Mouse (Mus musculus) right cerebral cortex, adult 18-20 months (tissue): ENCODE data around the gene Gm20388.

Experiments used
- DNase-seq: peaks from one replicate; pipeline ENCODE4 v3.0.0; 2022; ENCODE audit warnings: mixed read lengths

The Gm20388 gene

GRCm38 (mm10) chr8:122979424-122979823 is 3068.8 kb downstream of the Gm20388 start:
- no peak for DNase-seq

DNA sequence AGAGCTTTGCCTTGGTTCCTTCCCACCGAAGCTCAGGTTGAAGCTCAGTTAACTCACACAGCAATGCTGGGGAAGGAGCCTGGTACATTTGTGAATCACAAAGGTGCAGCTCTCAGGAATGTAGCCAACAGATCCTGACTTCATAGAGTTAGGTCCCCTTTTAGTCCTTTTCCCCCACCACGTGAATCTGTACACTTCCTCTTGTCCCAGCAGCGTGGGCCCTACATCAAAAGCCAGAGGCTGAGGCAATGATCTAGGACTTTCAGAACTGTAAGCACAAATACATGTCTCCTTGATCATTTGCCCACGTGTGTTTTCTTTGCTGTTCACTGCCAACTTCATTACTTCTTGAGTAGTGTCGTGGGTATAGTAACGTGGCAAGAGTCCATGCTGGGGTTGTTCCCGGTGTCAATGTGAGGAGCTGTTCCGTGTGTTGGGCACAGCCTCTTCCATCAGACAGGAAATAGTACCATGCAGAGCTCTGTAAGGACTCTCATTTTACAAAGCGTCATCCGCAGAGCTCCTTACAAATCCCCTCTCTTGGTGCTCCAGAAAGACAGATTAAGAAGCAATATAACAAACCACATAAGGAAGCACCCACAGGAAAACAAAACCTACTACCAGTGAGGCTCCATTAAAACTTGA is 3069.3 kb downstream of the Gm20388 start:
- no peak for DNase-seq

DNA sequence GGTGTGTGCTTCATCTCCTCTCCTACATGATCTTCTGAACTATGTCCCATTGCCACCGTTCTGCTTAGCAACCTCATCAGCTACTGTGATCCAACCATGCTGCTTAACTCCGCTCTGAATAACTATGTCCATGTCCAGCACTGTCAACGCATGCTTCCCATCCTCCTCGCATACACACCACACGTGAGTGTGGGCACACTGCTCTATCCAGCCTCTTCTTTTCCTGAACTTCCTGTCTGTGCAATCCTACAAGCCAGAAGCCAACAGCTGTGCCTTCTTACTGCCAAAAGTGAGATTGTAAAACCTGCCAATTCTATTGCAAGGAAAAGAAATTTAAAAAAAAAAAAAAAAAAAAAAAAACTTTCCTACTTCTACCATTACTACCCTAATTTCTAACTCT is 3071.0 kb downstream of the Gm20388 start:
- no peak for DNase-seq

DNA sequence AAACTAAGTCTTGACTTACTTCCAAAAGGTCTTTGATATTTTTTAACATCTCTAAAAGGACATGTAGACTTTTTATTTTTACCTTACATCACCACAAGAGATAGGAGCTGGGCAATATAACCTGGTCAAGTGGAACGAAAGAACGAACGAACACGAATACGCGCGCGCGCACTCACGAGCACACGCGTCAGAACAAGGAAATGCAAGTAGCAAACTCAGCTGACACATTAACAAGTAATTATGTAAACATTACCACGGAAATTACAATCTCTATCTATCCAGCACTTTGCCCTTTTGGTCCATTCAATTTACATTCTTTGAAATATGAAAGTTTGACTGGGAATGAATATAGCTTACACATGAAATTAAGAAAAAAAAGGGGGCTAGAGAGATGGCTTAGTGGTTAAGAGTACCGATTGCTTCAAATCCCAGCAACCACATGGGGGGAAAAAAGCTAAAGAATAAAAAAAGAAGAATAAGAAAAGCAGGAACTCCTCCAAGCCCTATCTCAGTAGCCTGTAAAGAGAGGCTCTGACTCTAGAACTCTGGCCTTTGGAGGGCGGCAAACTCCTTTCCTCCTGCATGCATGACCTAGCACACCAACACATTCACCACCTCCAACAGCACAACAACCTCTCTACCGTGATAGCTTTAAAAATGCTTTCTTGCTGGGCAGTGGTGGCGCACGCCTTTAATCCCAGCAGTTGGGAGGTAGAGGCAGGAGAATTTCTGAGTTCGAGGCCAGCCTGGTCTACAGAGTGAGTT is 3072.7 kb downstream of the Gm20388 start:
- no peak for DNase-seq

DNA sequence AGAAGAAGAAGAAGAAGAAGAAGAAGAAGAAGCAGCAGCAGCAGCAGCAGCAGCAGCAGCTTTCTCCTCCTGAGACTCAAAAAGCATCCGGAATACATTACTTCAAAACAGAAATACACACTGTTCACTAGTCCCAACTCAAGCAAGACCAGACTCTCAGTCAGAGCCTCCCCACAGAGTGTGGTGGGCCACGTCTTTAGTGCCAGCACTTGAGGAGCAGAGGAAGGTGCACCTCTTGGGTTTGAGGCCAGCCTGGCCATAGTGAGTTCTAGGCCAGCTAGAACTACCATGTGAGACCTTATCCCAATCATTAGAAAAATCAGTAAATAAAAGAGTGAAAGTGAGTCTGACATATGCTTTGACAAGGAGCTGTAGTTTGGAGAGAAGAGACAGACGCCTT is 3073.5 kb downstream of the Gm20388 start:
- no peak for DNase-seq

DNA sequence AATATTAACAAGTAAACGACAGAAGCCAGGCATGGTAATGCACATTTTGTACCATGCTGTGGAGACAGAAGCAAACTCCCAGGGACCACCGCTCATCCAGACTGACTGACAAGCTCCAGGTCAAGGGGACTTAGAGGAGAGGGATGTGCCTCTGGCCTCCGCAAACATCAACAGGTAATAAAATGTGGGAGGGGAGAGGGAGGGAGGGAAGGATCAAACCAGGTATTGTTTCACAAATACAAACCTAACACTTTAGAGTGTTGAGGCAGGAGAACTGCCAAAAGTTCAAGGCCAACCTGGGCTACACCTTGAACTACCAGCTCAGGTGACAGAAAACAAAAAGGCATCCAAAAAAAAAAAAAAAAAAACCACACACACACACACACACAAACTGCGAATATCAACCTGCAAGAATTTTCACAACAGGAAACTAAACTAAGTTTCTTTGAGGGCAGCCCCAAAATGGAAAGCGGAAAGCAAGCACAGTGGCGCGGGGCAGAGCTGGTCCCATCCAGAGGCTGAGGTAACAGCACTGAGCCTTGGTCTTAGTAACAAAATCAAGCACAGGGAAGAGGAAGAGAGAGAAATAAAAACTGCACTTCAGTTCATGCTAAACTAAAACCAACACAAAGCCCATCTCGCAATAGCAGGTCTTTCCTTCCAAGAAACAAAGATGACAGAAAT is 3076.0 kb downstream of the Gm20388 start:
- no peak for DNase-seq

- no peak for DNase-seq
Observed at GRCm38 (mm10) chr8:122987255-122987654, 3076.6 kb downstream of the Gm20388 start.

DNA sequence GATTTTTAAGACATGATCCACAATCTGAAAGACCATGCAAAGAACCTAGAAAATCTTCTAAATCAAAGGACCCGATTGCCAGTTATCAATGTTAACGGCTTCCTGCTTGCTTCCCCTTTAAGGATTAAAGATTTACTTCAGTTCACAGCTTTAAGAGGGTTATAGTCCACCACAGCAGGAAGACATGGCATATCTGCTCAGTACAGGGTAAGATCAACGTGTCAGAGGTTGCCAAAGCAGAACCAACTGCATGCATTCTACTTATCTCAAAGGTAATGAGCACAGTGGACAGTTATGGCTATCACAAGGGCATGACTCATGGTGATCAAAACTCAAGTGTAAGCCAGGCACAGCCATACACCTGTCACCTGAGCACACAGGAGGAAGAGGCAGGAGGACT is 3078.3 kb downstream of the Gm20388 start:
- DNase-seq, result no peak

- no peak for DNase-seq
Observed at GRCm38 (mm10) chr8:122989976-122990375, 3079.3 kb downstream of the Gm20388 start.

DNA sequence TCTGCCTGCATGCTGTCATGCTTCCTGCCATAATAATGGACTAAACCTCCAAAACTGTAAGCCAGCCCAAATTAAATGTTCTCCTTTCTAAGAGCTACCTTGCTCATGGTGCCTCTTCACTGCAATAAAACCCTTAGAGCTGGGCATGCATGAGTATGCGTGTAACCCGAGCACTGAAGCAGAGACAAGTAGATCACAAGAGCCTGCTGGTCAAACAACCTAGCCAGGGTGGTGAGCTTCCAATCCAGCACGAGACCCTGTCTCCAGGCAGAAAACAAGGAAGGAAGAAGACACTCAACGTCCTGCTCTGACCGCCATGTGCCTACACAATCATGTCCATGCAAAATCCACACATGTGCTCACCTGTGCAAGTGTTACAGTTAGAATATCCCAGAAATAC is 3080.7 kb downstream of the Gm20388 start:
- no peak for DNase-seq

GRCm38 (mm10) chr8:122992296-122992695 is 3081.7 kb downstream of the Gm20388 start:
- no peak for DNase-seq

GRCm38 (mm10) chr8:122993031-122993430 is 3082.4 kb downstream of the Gm20388 start:
- DNase-seq, result no peak

GRCm38 (mm10) chr8:122993740-122994139 is 3083.1 kb downstream of the Gm20388 start:
- no peak for DNase-seq

DNA sequence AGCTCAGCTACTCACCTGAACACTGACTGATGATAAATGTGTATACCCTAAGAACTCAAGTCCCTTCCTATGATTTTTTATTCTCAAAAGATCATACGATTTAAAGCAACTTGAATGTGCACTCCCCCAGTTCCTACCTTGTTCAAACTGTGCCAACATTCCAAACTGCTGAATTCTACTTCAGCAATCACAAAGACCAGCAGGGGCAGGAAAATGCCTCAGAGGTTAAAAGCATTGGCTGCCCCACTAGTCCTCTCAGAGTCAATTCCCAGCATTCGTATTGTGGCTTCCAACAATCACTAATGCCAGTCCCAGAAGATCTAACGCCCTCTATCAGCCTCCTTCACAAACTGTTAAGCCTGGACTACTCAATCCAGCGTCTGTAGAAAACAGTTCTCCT is 3087.3 kb downstream of the Gm20388 start:
- DNase-seq, result no peak

- DNase-seq, result no peak
Observed at GRCm38 (mm10) chr8:123000311-123000710, 3089.7 kb downstream of the Gm20388 start.

DNA sequence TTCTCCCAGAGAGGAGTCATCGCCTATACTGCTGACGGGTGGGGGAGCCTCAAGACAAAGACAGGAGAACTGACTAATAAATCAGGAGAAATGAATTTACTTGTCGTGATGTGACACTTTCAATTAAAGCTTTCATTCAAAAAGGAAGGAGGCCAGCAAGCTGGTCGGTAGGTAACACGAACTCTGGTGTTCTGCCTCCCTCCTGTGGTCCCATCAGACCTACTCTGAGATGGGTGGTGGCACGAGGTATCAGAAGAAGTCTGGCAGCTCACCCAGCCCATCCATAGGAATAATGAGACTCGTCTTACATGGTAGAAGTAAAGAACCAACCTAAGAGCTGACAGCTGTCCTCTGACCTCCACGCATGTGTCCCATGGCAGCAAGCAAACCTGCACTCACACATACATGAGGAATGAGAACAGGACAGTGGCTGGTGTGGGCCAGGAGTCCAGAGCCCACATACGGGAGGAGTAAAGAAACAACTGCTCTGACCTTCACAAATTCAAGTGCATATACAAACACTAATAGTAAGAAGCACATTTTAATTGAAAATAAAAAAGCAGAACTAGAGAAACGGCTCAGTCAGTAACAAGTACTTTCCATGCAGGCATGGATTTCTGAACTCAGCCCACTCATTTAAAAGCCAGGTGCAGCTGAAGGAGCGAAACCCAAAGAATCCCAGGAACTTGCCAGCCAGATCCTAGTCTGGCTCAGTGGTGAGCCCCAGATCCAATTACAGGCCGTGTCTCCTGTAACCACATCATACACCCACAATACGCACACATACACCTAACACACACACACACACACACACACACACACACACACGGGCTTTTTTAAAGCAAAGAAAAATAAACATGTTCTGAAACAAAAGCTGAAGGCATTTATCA is 3093.6 kb downstream of the Gm20388 start:
- DNase-seq, result no peak

DNA sequence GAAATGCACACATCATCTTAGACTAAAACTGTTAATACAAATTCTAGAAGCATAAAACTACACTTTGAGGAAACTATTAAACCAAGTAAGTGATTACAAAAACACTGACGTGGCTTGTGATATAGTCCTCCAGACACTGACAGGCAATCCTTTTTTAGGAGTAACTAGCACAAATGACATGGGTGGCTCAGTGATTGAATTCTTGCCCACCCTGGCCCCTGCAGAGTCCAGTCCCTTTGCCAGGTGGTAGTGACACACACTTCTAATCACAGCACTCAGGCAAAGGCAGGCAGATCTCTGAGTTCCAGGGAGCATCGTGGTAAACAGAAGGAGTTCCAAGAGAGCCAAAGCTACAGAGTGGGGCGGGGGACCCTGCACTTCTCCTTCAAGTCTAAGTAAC is 3094.7 kb downstream of the Gm20388 start:
- no peak for DNase-seq

- no peak for DNase-seq
Observed at GRCm38 (mm10) chr8:123005805-123006204, 3095.2 kb downstream of the Gm20388 start.

DNA sequence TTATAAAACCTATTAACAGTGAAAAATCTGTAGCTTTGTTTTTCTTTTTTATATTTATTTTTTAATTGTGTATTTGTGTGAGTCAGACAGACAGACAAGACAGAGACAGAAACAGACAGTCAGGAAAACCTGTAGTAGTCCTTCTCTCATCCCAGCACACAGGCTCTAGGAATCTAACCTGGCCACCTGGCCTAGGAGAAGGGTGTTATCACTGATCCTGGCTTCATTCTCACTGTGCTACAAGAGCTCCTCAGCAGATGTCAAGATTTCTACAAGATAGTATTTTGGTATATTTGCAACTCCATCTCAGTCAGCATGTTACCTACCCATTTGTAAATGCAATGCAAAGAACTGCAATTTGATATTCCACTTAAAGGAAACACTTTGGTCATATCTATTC is 3100.7 kb downstream of the Gm20388 start:
- DNase-seq, result no peak

DNA sequence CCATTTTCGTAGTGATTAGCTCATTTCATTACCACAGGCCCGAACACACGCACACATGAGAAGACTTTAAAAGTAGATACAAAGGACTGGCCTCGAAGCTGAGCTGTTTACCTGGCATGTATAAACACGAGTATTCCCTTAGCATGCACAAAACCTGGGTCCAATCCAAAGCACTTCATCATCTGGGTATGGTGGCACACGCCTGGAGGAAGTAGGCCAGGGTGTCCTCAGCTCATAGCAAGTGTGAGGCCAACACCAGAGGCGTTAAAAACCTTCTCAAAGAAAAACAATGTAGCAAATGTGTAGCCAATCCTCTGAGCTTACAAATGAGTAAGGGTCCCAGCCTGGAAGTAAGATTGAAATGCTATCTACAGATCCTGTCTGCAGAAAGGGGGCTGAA is 3103.8 kb downstream of the Gm20388 start:
- DNase-seq, result peak; percentile 24

- DNase-seq, result no peak
Observed at GRCm38 (mm10) chr8:123015074-123015473, 3104.4 kb downstream of the Gm20388 start.

DNA sequence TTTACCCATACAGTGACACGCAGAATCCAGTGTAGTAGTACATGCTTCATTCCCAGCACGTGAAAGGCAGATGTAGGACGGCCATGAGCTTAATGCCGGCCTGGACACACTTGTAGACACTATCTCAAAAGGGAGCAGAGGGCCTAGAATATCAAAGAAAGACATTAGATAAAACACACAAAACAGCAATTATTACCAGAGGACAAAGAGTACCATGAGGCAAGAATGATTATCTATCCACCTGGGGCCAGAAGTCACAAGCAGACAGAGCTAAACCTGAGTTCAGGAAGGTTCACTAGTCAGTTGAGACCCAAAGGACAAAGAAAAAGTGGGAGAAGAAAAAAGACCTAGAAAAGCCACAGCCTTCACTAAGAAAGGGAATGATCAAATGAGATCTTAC is 3106.5 kb downstream of the Gm20388 start:
- DNase-seq, result no peak
